Mouse (Mus musculus) megakaryocyte, embryonic 14.5 days (primary cell): ENCODE results near the gene Ltbr. TPM values are rescaled to one million over a fixed set of nuclear protein-coding genes. Genes with fewer than 3 reads are reported as not detected.

Experiments used
- H3K27me3 ChIP-seq: replicated peaks from 2 replicates; pipeline ENCODE3; 2012; ENCODE audit warnings: inconsistent platforms
- H3K36me3 ChIP-seq: replicated peaks from 2 replicates; pipeline ENCODE3; 2012; ENCODE audit warnings: low read length, inconsistent platforms, mixed read lengths
- H3K4me1 ChIP-seq: 2 replicates; pipeline ENCODE4 v1.6.1; 2012; ENCODE audit warnings: inconsistent platforms
- H3K4me3 ChIP-seq: replicated peaks from 2 replicates; pipeline ENCODE3; 2012; ENCODE audit warnings: moderate library complexity, mild to moderate bottlenecking, inconsistent platforms
- H3K9me3 ChIP-seq: 2 replicates; pipeline ENCODE4 v1.6.1; 2012; ENCODE audit warnings: inconsistent platforms
- FLI1 ChIP-seq: IDR thresholded peaks from 2 replicates; pipeline ENCODE4 v1.6.1; 2012; ENCODE audit warnings: low read length, inconsistent platforms, mixed read lengths
- GATA1 ChIP-seq: IDR thresholded peaks from 3 replicates; pipeline ENCODE4 v1.6.1; 2012; ENCODE audit warnings: mixed read lengths, low read length, inconsistent platforms, borderline replicate concordance
- polyA plus RNA-seq: library from polyadenylated mRNA; stranded (reverse); fragments of >175 nt; gene quantifications from 2 replicates; pipeline ENCODE4 v1.2.3, GENCODE M21; 2012; ENCODE audit warnings: low replicate concordance; ENCODE audit not compliant: insufficient read depth

Gene Ltbr
- polyA plus RNA-seq, 1 experiment = 48.8 TPM

DNA sequence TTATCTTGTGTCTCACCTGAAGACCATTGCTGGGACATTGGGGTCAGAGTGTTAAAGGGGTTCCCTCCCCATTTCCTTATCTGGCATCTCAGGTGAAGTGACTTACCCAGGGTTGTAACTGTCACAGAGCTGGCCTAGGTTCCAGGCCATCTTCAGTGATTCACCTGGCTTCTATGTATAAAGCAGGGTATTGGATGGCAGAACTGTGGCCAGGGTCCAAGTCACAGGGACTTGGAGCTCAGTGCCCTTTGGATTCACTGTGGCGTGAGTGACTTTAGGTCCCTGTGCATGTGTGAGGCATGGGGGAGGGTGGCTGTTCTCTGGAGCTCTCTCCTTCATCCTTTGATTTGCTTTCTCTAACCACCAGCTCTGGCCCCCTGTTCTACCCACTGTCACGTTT lies 32.3 kb upstream of the Ltbr start:
- H3K4me3 ChIP-seq = no peak overlapping the region
- H3K36me3 ChIP-seq = no peaks in the 10 kb centered on the region
- H3K4me1 ChIP-seq = peaks cover 51% of the 10 kb centered on the region
- TF ChIP-seq GATA1 = no peak
- TF ChIP-seq FLI1 = no peak
- peaks cover 69% of the 10 kb centered on the region for H3K27me3 ChIP-seq
- H3K9me3 ChIP-seq = no peaks in the 10 kb centered on the region

DNA sequence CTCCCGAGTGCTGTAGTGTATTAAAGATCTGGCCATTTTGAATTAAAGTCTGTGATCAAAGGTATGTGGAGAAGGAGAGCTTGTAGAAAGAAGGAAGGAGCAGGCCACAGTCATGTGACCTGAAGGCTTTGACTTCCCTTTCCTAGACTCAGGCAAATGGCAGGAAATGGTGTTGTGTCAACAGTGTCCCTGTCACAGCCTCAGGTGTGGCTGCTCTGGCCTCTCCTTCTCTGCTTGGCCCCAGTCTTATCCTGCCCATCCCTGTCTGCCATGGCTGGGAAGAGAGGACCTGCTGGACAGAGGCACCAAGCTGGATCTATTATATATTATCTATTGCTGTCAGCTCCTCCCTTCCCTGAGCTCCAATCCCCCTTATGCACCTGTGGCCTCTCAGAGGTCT lies 31.9 kb upstream of the Ltbr start:
- TF ChIP-seq FLI1 (no peak), GATA1 (no peak)
- H3K27me3 ChIP-seq = peaks cover 67% of the 10 kb centered on the region
- peaks cover 50% of the 10 kb centered on the region for H3K4me1 ChIP-seq
- H3K4me3 ChIP-seq = peak overlapping the region; percentile 16
- H3K9me3 ChIP-seq = no peaks in the 10 kb centered on the region
- no peaks in the 10 kb centered on the region for H3K36me3 ChIP-seq

DNA sequence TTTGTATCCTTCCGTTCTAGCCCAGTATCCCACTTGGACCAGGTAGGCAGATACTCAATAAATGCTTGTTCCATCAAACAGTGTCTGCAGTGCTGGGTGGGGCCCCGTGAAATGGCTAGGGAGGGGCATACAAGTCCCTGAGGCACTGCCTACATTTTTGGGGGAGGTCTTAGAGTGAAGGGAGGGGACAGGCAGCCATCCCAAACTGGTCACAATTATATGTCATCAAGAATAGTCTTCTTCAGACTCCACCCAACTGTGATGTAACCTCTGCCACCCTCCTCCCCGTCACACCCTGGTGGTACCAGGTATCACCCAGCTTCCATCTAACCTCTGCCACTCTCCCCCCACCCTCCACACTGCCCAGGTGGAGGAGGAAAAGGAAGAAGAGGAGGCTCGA lies 31.2 kb upstream of the Ltbr start:
- Histone ChIP-seq H3K4me3 (no peak overlapping the region), H3K4me1 (peaks cover 50% of the 10 kb centered on the region), H3K9me3 (no peaks in the 10 kb centered on the region), H3K36me3 (no peaks in the 10 kb centered on the region), H3K27me3 (peaks cover 62% of the 10 kb centered on the region)
- no peak for TF ChIP-seq FLI1
- TF ChIP-seq GATA1 = no peak

GRCm38 (mm10) chr6:125344084-125344483 lies 30.4 kb upstream of the Ltbr start:
- H3K36me3 ChIP-seq = no peaks in the 10 kb centered on the region
- H3K27me3 ChIP-seq = peaks cover 55% of the 10 kb centered on the region
- H3K9me3 ChIP-seq = no peaks in the 10 kb centered on the region
- H3K4me3 ChIP-seq = no peak overlapping the region
- peaks cover 50% of the 10 kb centered on the region for H3K4me1 ChIP-seq
- TF ChIP-seq FLI1 (no peak), GATA1 (no peak)

DNA sequence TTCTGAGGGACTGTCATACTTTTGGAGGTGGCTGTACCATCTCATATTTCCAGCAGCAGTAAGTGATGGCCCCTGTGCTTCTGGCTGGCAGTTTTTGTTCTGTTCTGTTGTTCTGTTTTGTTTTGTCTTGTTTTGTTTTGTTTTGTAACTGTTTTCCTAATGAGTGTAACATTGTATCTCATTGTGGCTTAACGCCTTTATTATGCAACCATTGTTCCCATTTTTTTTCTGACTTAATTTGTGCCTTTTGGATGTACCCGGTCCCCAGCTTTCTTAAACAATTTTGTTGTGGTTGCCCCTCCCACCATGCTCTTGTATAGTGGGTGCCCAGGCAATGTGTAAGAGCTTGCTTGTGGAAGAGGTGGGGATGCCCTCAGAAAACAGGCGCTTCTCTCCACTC lies 28.5 kb upstream of the Ltbr start:
- H3K36me3 ChIP-seq = no peaks in the 10 kb centered on the region
- H3K9me3 ChIP-seq = no peaks in the 10 kb centered on the region
- H3K27me3 ChIP-seq = peaks cover 58% of the 10 kb centered on the region
- H3K4me3 ChIP-seq = no peak overlapping the region
- TF ChIP-seq GATA1 (no peak), FLI1 (no peak)
- H3K4me1 ChIP-seq = peaks cover 45% of the 10 kb centered on the region

DNA sequence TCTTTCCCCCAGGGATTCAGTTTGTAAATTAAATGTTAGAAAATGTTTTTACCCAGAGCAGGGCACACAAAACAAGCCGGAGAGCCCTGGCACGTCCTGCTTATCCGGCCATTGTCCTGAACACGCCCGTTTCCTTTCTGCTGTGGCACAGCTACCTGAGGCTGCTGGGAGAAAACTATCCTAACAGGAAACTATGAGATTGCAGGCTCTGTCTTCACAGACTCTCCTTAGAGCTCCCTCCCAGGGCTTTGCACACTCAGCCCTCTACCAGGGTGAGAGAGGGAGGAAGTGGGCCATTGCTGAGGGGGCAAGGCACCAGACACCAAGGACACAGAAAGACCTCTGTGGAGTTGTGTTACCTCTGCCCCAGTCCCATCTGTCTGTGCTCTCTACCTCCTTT lies 26.6 kb upstream of the Ltbr start:
- H3K36me3 ChIP-seq = no peaks in the 10 kb centered on the region
- H3K27me3 ChIP-seq = peaks cover 65% of the 10 kb centered on the region
- peaks cover 38% of the 10 kb centered on the region for H3K4me1 ChIP-seq
- H3K9me3 ChIP-seq = no peaks in the 10 kb centered on the region
- TF ChIP-seq GATA1 = no peak
- no peak for TF ChIP-seq FLI1
- no peak overlapping the region for H3K4me3 ChIP-seq

GRCm38 (mm10) chr6:125338791-125339660 lies 25.3 kb upstream of the Ltbr start:
- Histone ChIP-seq H3K27me3 (peaks cover 53% of the 10 kb centered on the region), H3K36me3 (no peaks in the 10 kb centered on the region), H3K9me3 (no peaks in the 10 kb centered on the region), H3K4me3 (no peak overlapping the region), H3K4me1 (peaks cover 37% of the 10 kb centered on the region)
- TF ChIP-seq GATA1 (no peak), FLI1 (no peak)

GRCm38 (mm10) chr6:125334356-125334755 lies 20.7 kb upstream of the Ltbr start:
- no peaks in the 10 kb centered on the region for H3K36me3 ChIP-seq
- peaks cover 61% of the 10 kb centered on the region for H3K27me3 ChIP-seq
- peaks cover 36% of the 10 kb centered on the region for H3K4me1 ChIP-seq
- H3K4me3 ChIP-seq = no peak overlapping the region
- TF ChIP-seq GATA1 = no peak
- TF ChIP-seq FLI1 = no peak
- no peaks in the 10 kb centered on the region for H3K9me3 ChIP-seq

GRCm38 (mm10) chr6:125333112-125333899 lies 19.6 kb upstream of the Ltbr start:
- Histone ChIP-seq H3K4me3 (no peak overlapping the region), H3K36me3 (no peaks in the 10 kb centered on the region), H3K9me3 (no peaks in the 10 kb centered on the region), H3K4me1 (peaks cover 27% of the 10 kb centered on the region), H3K27me3 (peaks cover 53% of the 10 kb centered on the region)
- no peak for TF ChIP-seq FLI1
- TF ChIP-seq GATA1 = no peak

DNA sequence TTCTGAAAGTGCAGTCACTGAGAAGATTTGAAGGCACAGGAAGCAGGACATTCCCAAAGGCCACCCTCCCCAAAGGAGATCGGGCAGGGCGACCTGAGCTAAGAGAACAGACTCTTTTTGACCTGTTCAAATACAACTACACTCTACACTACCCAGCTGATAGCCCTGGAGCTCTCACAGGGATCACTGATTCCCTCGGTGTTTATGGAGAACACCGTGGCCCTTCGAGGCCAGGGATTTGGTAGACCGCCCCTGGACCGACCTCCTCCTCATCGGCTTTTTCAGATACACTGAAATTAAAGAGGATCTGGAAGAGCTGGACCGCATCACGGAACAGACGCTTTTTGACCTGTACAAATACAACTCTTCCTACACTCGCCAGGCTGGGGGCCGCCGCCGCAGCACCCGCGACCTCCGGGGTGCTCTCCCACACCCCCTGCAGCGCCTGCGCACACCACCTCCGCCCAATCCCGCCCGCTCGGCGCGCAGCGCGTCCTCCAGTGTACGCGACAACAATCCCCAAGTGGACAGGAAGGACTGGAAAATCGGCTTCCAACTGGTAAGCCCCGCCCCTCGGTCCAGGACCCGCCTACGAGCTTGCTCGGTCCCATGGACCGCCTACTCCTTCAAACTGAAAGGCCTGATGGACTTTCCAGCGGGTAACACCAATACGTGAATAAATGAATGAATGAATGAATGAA lies 17.1 kb upstream of the Ltbr start:
- Histone ChIP-seq H3K9me3 (no peaks in the 10 kb centered on the region), H3K4me1 (peaks cover 27% of the 10 kb centered on the region), H3K36me3 (no peaks in the 10 kb centered on the region), H3K27me3 (peaks cover 53% of the 10 kb centered on the region), H3K4me3 (peak overlapping the region; percentile 90)
- no peak for TF ChIP-seq GATA1
- TF ChIP-seq FLI1 = no peak
